Mouse (Mus musculus): ENCODE measurements around the gene Gm36864. TPM values are rescaled to one million over a fixed set of nuclear protein-coding genes. Genes with fewer than 3 reads are reported as not detected.

Gene Gm36864
- polyA plus RNA-seq, 1 experiment, result not detected

- TF ChIP-seq MYOG (IDR thresholded peaks at IDR 0.05; ENCODE audit: control insufficient read depth in 1 of 3, insufficient read depth in 1 of 3, insufficient read length in 2 of 3, low read depth in 2 of 3), result no peak
- no peak for TF ChIP-seq MYOD1 (IDR thresholded peaks at IDR 0.05; ENCODE audit: control insufficient read depth in 1 of 3, insufficient read length in 2 of 3, low read depth in 2 of 3)
- TF ChIP-seq SRF (IDR thresholded peaks at IDR 0.05; ENCODE audit: control insufficient read depth, insufficient read length, low read depth), result no peak
- TF ChIP-seq USF1 (IDR thresholded peaks at IDR 0.05; ENCODE audit: low read depth), result no peak
- TF ChIP-seq CEBPB (IDR thresholded peaks at IDR 0.05; ENCODE audit: insufficient read depth, poor library complexity, severe bottlenecking), result no peak
- TF ChIP-seq TCF12 (IDR thresholded peaks at IDR 0.05; ENCODE audit: insufficient read depth, poor library complexity, severe bottlenecking), result no peak
- TF ChIP-seq REST (IDR thresholded peaks at IDR 0.05; ENCODE audit: insufficient read depth, insufficient read length), result no peak
- TF ChIP-seq POLR2A (IDR thresholded peaks at IDR 0.05; ENCODE audit: insufficient read length, low read depth), result no peak
- TF ChIP-seq POLR2AphosphoS2 (IDR thresholded peaks at IDR 0.05; ENCODE audit: insufficient read length, low read depth), result no peak
- Histone ChIP-seq H3K36me3 (ENCODE audit: control insufficient read depth, insufficient read depth) (no peaks in the 10 kb centered on the region), H3K4me2 (ENCODE audit: low read depth) (no peak overlapping the region), H3ac (ENCODE audit: control insufficient read depth, insufficient read length) (no peak overlapping the region), H3K27me3 (ENCODE audit: control insufficient read depth, insufficient read depth, insufficient read length) (peaks cover 58% of the 10 kb centered on the region), H3K79me2 (ENCODE audit: control insufficient read depth, insufficient read depth) (no peaks in the 10 kb centered on the region), H3K4me3 (no peak overlapping the region)
Observed at GRCm38 (mm10) chr7:44277250-44277622, 41.3 kb downstream of the Gm36864 start.

DNA sequence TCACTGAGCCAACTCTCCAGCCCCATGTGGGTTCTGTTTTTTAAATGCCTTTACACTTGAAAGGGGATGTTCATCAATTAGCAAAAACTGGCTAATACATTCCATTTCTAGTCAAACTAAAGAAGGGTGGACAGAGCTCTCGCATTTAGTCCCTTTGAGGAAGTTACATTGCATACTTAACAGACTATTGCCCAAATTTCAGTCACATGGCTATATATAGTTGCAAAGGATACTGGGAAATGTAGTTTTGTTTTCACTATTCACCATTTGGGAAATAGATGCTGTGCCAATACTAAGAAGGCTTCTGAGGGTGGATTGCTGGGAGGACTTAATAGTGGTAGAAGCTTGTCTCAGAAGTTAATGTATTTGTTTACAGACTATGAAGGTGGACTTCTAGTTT lies 45.0 kb downstream of the Gm36864 start:
- peaks cover 36% of the 10 kb centered on the region for H3K27me3 ChIP-seq (ENCODE audit: control insufficient read depth, insufficient read depth, insufficient read length)
- no peak overlapping the region for H3ac ChIP-seq (ENCODE audit: control insufficient read depth, insufficient read length)
- no peaks in the 10 kb centered on the region for H3K36me3 ChIP-seq (ENCODE audit: control insufficient read depth, insufficient read depth)

GRCm38 (mm10) chr7:44281586-44281985 lies 45.6 kb downstream of the Gm36864 start:
- Histone ChIP-seq H3K36me3 (ENCODE audit: control insufficient read depth, insufficient read depth) (no peaks in the 10 kb centered on the region), H3ac (ENCODE audit: control insufficient read depth, insufficient read length) (no peak overlapping the region), H3K4me2 (ENCODE audit: low read depth) (no peak overlapping the region), H3K27me3 (ENCODE audit: control insufficient read depth, insufficient read depth, insufficient read length) (peaks cover 36% of the 10 kb centered on the region), H3K4me3 (no peak overlapping the region), H3K79me2 (ENCODE audit: control insufficient read depth, insufficient read depth) (no peaks in the 10 kb centered on the region)
- no peak for TF ChIP-seq CEBPB (IDR thresholded peaks at IDR 0.05; ENCODE audit: insufficient read depth, poor library complexity, severe bottlenecking)
- no peak for TF ChIP-seq TCF3 (IDR thresholded peaks at IDR 0.05; ENCODE audit: insufficient read length, low read depth)
- no peak for TF ChIP-seq MYOG (IDR thresholded peaks at IDR 0.05; ENCODE audit: control insufficient read depth in 1 of 3, insufficient read depth in 1 of 3, insufficient read length in 2 of 3, low read depth in 2 of 3)
- TF ChIP-seq MAX (IDR thresholded peaks at IDR 0.05; ENCODE audit: low read depth), result no peak
- no peak for TF ChIP-seq MYOD1 (IDR thresholded peaks at IDR 0.05; ENCODE audit: control insufficient read depth in 1 of 3, insufficient read length in 2 of 3, low read depth in 2 of 3)
- TF ChIP-seq E2F4 (IDR thresholded peaks at IDR 0.05; ENCODE audit: insufficient read depth), result no peak
- TF ChIP-seq POLR2AphosphoS2 (IDR thresholded peaks at IDR 0.05; ENCODE audit: insufficient read length, low read depth), result no peak

More for the DNA sequence above, 45.0 kb downstream of the Gm36864 start:
- Histone ChIP-seq H3K79me2 (ENCODE audit: control insufficient read depth, insufficient read depth) (no peaks in the 10 kb centered on the region), H3K4me3 (no peak overlapping the region), H3K4me2 (ENCODE audit: low read depth) (no peak overlapping the region)
- TF ChIP-seq MAX (IDR thresholded peaks at IDR 0.05; ENCODE audit: low read depth) (no peak), TCF12 (IDR thresholded peaks at IDR 0.05; ENCODE audit: insufficient read depth, poor library complexity, severe bottlenecking) (no peak), MYOD1 (IDR thresholded peaks at IDR 0.05; ENCODE audit: control insufficient read depth in 1 of 3, insufficient read length in 2 of 3, low read depth in 2 of 3) (no peak), USF1 (IDR thresholded peaks at IDR 0.05; ENCODE audit: low read depth) (peak; percentile 52), E2F4 (IDR thresholded peaks at IDR 0.05; ENCODE audit: insufficient read depth) (no peak)

GRCm38 (mm10) chr7:44287760-44288159 lies 51.8 kb downstream of the Gm36864 start:
- Histone ChIP-seq H3K27me3 (ENCODE audit: control insufficient read depth, insufficient read depth, insufficient read length) (peaks cover 22% of the 10 kb centered on the region), H3K4me2 (ENCODE audit: low read depth) (no peak overlapping the region), H3K79me2 (ENCODE audit: control insufficient read depth, insufficient read depth) (no peaks in the 10 kb centered on the region), H3ac (ENCODE audit: control insufficient read depth, insufficient read length) (no peak overlapping the region), H3K36me3 (ENCODE audit: control insufficient read depth, insufficient read depth) (no peaks in the 10 kb centered on the region), H3K4me3 (no peak overlapping the region)
- TF ChIP-seq MYOD1 (IDR thresholded peaks at IDR 0.05; ENCODE audit: control insufficient read depth in 1 of 3, insufficient read length in 2 of 3, low read depth in 2 of 3), result no peak
- no peak for TF ChIP-seq TCF3 (IDR thresholded peaks at IDR 0.05; ENCODE audit: insufficient read length, low read depth)
- TF ChIP-seq TCF12 (IDR thresholded peaks at IDR 0.05; ENCODE audit: insufficient read depth, poor library complexity, severe bottlenecking), result no peak
- TF ChIP-seq USF1 (IDR thresholded peaks at IDR 0.05; ENCODE audit: low read depth), result no peak
- no peak for TF ChIP-seq POLR2A (IDR thresholded peaks at IDR 0.05; ENCODE audit: insufficient read length, low read depth)
- TF ChIP-seq E2F4 (IDR thresholded peaks at IDR 0.05; ENCODE audit: insufficient read depth), result no peak

DNA sequence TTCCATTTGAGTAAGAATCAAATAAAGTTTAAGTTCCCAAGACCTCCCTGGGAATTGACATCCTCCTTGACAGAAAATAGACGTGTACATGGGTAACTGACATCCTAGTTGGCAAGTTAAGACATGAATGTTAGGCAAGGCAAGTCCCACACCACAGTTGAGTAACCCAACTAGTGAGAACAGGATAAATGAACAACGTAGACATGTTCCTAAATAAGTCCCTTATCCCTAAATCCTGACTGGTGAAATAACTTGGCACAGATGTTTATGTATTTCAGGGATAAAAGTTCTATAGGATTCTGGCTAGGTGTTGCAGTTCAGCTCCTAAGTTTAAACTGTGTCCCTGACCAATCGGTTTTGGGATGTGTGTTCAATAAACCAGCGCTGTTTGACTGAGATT lies 55.0 kb downstream of the Gm36864 start:
- TF ChIP-seq POLR2AphosphoS2 (IDR thresholded peaks at IDR 0.05; ENCODE audit: insufficient read length, low read depth), result no peak
- TF ChIP-seq CEBPB (IDR thresholded peaks at IDR 0.05; ENCODE audit: insufficient read depth, poor library complexity, severe bottlenecking), result no peak
- TF ChIP-seq TCF12 (IDR thresholded peaks at IDR 0.05; ENCODE audit: insufficient read depth, poor library complexity, severe bottlenecking), result no peak
- no peak for TF ChIP-seq USF1 (IDR thresholded peaks at IDR 0.05; ENCODE audit: low read depth)
- Histone ChIP-seq H3K36me3 (ENCODE audit: control insufficient read depth, insufficient read depth) (no peaks in the 10 kb centered on the region), H3K79me2 (ENCODE audit: control insufficient read depth, insufficient read depth) (no peaks in the 10 kb centered on the region), H3K27me3 (ENCODE audit: control insufficient read depth, insufficient read depth, insufficient read length) (peaks cover 12% of the 10 kb centered on the region), H3ac (ENCODE audit: control insufficient read depth, insufficient read length) (no peak overlapping the region), H3K4me2 (ENCODE audit: low read depth) (no peak overlapping the region), H3K4me3 (no peak overlapping the region)

All from myocyte (in vitro differentiated cells).